Mouse (Mus musculus): Measurements from ENCODE around the gene Disc1.

- TF ChIP-seq GATA1 (IDR thresholded peaks at IDR 0.05; ENCODE audit: low read length) (no peak), TAL1 (IDR thresholded peaks at IDR 0.05; ENCODE audit: low read length) (no peak)
These were observed 218.3 kb downstream of the Disc1 start for GRCm38 (mm10) chr8:125272089-125272866.

Measured in erythroblast, embryonic 14.5 days (primary cell).